Comparison of ENCODE assay signal across 7 mouse cellular contexts in the genomic region with DNA sequence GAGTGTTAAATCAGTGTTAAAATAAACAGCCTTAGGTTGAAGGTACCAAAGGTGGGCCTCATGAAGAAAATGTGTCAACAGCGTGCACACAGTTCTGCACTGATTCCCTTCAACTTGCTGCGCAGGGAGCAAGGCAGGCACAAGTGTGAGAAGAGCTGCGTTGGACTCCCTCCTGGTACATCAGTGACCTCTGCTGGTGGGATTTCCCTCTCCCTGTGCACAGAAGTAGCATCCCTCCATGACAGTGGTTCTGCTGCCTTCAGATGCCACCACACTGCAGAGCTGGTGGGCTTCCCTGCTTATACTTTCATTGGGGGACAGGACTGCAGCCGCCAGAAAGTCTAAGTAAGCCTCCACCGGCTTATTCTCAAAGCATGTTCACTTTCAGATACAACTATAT. TPM values are rescaled to one million over a fixed set of nuclear protein-coding genes. Genes with fewer than 3 reads are reported as not detected.
DNase-seq lines count a peak whose midpoint lies in the region; ATAC-seq and TF ChIP-seq lines count a peak whose summit lies in the region.

No protein-coding gene starts in this region.

- 61% methylated on average over 5 of the region's 5 CpGs for WGBS in small intestine, adult 2 months

- TF ChIP-seq POLR2A in small intestine, adult 2 months (IDR thresholded peaks at IDR 0.05; ENCODE audit: low read depth, low read length): peak; percentile 25; the same call in 1 of the 2 replicates

- ATAC-seq in hematopoietic stem cell, adult 5-6 weeks (replicated peaks in 1 of 2; ENCODE audit: insufficient read depth in 1 of 2, low FRiP score in 2 of 2, low TSS enrichment in 1 of 2, low read depth in 1 of 2, poor library complexity in 2 of 2, severe bottlenecking in 2 of 2): peak; percentile 28 to 54; a peak in 1 of 4 replicates

- peaks cover 4% of the 10 kb centered on the region; the same call in 1 of the 2 replicates for H3K4me1 ChIP-seq in small intestine, adult 2 months (ENCODE audit: control insufficient read depth, insufficient read depth, insufficient read length, low read length)

- no peaks in the 10 kb centered on the region for H3K27me3 ChIP-seq in small intestine, adult 2 months (ENCODE audit: control insufficient read depth, insufficient read depth, low read length)

- peak; percentile 72 for DNase-seq in ES-CJ7 (ENCODE audit: low read depth, low spot score)
- peak; percentile 66 for DNase-seq in adrenal gland, adult 2 months
- peak; percentile 63 for DNase-seq in embryo, embryonic 11 days
- peak; percentile 87 to 89 for DNase-seq in layer of hippocampus, postnatal 10 days (ENCODE audit: low spot score in 2 of 2)
- DNase-seq in mesoderm, embryonic 11.5 days (ENCODE audit: low read depth, low spot score): peak; percentile 55

- no peak overlapping the region for H3K27ac ChIP-seq in small intestine, adult 2 months (ENCODE audit: insufficient read depth, low read depth, low read length)

- TF ChIP-seq CTCF in small intestine, adult 2 months (IDR thresholded peaks at IDR 0.05; ENCODE audit: extremely low read depth, insufficient read length, insufficient replicate concordance, low read depth, low read length): peak; percentile 76; the same call in 1 of the 2 replicates

- no peaks in the 10 kb centered on the region for H3K36me3 ChIP-seq in small intestine, adult 2 months (ENCODE audit: control insufficient read depth, insufficient read depth, low read length)

- no peak overlapping the region for H3K4me3 ChIP-seq in small intestine, adult 2 months (ENCODE audit: low read depth, low read length)

RNA-seq across cellular contexts. Expression of gene Rasa2, which starts 37.2 kb away (rescaled TPM):
- 10 to 100 TPM; 11.2 to 12.5 TPM for total RNA-seq in adrenal gland, adult 2 months (2021)
- polyA plus RNA-seq in adrenal gland, adult 2 months (2012; rRNA removed): 0.62 and 0.63 TPM in 2 replicates
- 12.4 and 20.4 TPM in 2 replicates for total RNA-seq in hematopoietic stem cell, adult 5-6 weeks (2017)
- total RNA-seq in layer of hippocampus, postnatal 10 days (2021): 10 to 100 TPM; 29.4 to 32.6 TPM
- 0.98 and 2.6 TPM in 2 replicates for polyA plus RNA-seq in small intestine, adult 2 months (2012; rRNA removed)
